Mouse (Mus musculus) common myeloid progenitor, adult 5-6 weeks (primary cell): ENCODE data around the gene Cenpa. TPM values are rescaled to one million over a fixed set of nuclear protein-coding genes. Genes with fewer than 3 reads are reported as not detected.

ENCODE experiments used
- ATAC-seq: replicated peaks from 2 replicates; pipeline ENCODE4 v1.8.0; 2016; ENCODE audit warnings: low read depth, mild to moderate bottlenecking, moderate TSS enrichment, inconsistent platforms; ENCODE audit not compliant: poor library complexity, severe bottlenecking
- total RNA-seq: library from RNA; stranded (forward); fragments of 200-1000, 187-1606 nt; gene quantifications from 2 replicates; pipeline ENCODE4 v1.2.3, GENCODE M21; 2017

Gene Cenpa
- total RNA-seq = 107 and 123 TPM in 2 replicates

DNA sequence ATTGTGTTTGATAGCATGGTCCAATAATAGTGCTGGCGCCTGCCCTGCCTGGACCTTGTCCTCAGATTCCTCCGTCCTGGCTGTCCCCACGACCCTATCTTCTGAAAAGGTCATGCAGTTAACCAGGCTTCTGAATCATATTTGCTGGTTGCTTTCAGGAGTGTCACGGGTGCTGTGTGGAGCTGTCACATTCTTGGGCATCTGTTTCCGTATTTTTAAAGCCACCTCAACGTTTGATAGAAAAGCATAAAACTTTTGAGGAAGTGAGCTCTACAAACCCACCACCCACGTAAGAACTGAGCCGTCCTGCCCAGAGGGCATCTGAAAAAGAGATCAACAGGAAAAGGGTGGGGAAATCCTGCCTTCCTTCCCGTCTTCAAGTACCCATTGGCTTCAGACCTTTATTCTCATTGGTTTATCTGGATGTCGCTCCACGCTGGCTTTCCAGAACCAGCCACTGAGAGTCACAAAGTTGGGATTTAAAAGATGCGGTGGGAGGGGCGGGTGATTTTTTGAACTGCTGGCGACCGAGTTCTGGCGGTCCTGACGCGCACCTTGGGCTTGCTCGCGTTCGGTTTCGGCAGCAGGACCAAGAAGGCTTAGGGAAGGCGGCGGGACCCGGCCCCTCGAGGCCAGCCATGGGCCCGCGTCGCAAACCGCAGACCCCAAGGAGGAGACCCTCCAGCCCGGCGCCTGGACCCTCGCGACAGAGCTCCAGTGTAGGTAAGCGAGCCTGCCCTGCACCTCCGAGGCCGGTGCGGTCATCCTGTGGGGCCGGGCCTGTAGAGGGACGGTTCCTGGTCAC lies at the start of gene Cenpa:
Gene Cenpa, plus strand, starts transcription at position 387 of the 805 bp plus-strand sequence.
- ATAC-seq = peak; percentile 98

DNA sequence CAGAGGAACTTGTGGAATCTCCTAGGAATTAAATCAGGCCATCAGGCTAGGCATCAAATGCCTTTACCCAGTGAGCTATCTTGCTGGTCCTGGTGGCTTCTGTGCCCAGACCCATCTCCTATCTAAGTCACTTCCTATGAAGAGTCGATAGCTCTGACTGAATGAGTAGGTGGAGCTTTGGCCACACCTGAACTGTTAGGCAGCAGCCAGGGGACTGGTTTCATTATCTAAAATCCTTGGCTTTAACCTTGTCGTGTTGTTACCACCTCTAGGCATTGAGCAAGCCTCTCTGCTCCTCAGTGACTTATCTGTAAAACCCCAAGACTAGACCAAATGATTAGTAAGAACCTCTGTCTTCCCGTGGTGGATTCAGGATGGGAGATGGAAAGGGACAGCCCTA lies 49.2 kb upstream of the Cenpa start:
- no peak for ATAC-seq

DNA sequence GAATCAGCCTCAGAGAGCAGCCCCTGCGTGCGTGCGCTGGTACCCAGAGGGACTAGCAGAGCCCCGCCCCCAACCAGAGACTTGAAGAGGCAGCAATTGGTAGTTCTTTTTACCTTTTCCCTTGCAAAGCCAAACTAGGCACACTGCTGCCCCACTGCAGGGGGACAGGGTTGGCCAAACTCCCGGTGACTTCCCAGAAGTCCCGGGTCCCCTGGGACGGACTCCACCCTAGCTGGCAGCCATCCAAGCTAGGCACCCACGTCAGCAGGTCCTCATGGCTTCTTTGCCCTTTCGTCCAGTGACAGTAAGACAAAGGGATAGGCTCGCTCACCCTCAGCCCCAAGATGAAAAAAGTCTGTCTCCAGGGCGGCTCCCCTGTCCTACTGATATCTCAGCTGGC lies 48.7 kb upstream of the Cenpa start:
- no peak for ATAC-seq

DNA sequence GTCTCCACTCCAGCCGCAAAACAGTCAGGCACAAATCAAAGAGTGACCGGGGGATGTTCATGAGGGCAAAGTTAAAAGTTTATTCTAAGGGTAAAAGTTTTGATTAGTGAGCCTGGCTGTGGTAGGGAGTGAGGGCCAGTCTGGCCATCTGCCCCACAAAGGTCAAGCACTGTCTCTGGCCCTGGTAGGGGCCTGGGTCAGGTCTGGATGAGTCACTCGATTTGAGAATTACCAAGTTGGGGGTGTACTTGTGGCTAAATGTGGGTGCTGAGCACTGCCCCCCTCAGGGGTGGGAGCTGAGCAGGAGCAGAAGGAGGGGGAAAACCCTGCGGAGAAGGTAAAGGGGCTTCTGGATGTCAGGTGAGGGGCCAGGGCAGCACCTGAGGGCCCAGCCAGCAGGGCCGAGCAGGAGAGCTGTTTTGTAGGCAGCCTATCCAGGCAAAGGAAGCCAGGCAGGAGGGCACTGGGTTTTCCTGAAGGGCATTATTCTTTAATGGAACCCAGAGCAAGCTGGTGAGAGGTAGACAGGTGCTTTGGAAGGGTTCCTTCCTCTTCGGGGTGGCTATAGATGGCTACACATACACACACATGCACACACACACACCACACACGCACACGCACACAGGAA lies 48.1 kb upstream of the Cenpa start:
- ATAC-seq = no peak

DNA sequence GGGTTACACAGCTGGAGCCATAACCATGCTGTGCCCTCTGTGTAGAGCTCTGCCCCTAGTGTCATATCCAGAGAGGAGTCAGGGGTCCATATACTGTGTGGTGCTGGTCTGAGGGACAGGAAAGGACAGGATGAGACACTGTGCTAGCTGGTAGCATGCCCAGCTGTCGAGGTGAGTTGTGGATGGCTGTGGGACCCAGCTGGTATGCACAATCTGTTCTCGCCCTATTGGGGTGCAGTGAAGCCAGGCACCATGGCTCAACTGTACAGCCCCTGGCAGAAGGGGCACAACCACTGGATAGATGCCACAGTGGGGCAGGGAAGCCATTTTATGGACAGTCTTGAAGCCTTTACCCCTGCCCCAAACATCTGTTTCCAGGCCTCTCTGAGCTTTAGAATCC lies 47.4 kb upstream of the Cenpa start:
- ATAC-seq = no peak

DNA sequence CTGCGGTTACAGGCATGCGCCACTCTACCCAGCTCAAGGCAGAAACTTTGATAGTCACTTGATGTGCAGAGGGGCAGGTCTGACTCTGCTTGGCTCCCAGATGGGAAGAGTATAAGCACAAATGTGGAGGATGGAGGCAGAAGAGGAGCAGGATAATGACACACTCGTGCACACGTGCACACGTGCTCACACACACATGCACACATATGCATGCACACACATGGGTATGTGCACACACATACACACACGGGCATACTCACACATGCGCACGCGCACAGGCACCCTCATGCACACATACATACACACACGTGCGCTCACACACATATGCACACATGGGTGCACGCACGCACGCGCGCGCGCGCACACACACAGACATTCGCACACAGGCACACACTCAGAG lies 46.0 kb upstream of the Cenpa start:
- ATAC-seq = no peak

DNA sequence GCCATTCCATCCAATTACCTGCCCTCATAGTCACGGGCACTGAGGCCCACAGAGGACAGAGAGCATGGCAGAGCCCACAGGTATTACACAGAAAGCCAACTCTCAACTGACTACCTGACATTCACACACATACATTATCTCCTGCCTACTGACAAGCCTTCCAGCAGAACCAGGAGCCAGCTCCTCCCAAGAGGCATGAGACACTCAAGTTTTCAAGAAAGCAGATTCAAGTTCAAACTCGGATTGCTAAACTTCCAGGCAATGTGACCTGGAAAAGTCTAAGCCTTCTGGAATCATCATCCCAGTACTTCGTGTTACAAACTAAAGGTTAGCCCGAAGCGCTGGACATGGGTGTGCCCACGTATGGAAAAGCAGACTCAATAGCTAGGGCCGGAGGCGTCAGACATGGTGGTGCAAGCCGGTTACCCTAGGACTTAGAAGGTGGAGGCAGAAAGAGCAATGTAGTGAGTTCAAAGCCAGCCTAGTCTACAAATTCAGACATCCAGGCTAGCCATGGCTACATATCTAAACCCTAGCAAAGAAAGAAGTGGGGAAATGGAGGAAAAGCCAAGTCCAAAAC lies 45.3 kb upstream of the Cenpa start:
- ATAC-seq = no peak

DNA sequence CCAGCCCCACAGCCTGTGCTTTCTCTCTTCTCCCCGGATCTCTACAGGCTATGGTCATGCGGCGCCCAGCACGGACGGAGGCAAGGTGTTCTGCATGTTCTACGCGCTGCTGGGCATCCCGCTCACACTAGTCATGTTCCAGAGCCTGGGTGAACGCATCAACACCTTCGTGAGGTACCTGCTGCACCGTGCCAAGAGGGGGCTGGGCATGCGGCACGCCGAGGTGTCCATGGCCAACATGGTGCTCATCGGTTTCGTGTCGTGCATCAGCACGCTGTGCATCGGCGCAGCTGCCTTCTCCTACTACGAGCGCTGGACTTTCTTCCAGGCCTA lies 44.8 kb upstream of the Cenpa start:
- ATAC-seq = no peak

DNA sequence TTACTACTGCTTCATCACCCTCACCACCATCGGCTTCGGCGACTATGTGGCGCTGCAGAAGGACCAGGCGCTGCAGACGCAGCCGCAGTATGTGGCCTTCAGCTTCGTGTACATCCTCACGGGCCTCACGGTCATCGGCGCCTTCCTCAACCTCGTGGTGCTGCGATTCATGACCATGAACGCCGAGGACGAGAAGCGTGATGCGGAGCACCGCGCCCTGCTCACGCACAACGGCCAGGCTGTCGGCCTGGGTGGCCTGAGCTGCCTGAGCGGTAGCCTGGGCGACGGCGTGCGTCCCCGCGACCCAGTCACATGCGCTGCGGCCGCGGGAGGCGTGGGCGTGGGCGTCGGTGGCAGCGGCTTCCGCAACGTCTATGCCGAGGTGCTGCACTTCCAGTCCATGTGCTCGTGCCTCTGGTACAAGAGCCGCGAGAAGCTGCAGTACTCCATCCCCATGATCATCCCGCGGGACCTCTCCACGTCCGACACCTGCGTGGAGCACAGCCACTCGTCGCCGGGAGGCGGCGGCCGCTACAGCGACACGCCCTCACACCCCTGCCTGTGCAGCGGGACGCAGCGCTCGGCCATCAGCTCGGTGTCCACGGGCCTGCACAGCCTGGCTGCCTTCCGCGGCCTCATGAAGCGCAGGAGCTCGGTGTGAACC lies 44.3 kb upstream of the Cenpa start:
- ATAC-seq = peak; percentile 59

DNA sequence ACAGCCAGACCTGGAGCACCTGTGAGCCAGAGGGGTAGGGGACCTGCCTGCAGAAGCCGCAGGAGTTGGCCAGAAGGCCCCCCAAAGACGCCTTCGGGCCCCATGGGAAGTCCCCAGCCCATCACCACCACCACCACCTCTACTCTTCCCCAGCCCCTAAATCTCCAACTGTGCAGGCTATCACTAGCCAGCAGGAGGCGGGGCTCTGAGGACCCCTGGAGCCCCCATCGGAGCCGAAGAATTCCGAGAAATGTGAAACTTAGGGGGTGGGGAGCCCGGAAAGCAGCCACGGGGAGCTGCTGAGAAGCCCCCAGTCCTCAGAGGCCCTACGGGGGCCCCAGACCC lies 43.8 kb upstream of the Cenpa start:
- no peak for ATAC-seq

DNA sequence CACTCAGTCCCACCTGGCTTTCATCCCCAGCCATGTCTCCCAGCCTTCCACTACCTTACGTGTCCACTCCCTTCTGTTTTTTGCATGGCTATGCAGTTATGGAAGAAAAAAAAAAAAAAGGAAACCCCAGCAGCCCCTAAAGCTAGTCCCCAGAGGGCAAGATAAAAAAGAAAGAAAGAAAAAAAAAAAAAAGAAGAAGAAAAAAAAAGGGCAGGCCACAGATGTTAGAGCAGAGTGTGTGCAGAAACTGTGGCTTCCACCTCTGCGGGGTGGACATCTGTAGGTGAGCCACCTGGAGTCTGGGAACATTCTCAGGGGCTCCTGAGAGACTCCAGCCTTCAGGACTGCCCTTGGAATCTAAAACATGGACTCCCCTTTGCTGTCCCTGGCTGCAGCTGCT lies 43.2 kb upstream of the Cenpa start:
- ATAC-seq = no peak

DNA sequence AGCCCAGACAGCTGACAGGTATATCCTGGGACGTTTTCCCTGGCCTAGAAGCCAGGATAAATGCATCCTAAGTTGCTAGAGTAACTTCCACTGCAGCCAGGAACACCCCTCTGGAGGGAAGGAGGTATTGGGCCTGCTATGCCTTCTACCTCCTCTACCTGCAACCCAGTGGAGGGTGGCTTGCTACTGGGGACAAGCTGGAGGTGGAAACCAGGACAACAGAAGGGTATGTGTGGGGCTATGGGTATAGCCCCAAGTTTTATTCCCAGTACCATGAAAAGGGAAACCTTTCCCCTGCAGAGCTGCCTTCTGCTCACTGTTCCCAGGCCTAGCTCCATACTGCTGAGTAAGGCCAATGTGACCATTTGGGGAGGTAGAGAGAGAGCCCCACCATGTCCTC lies 42.3 kb upstream of the Cenpa start:
- ATAC-seq = no peak

DNA sequence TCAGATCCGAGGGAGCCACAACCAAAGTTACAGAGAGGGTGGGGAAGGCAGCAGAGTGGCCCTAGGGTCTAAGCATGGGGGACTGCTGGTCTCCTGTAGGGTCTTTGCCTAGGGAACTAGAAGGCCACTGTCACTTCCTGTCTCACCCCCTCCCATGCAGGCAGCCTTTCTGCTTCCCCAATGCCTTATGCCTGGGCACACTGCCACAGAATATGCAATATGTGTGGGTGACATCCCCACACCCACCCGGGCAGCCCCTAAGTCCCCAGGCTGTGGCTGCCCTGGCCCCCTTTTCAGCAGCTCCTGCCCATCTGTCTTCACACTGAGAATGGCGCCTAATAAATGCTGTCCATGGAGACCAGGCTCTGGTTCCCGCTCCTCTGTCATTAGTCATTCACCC lies 41.7 kb upstream of the Cenpa start:
- peak; percentile 63 for ATAC-seq

DNA sequence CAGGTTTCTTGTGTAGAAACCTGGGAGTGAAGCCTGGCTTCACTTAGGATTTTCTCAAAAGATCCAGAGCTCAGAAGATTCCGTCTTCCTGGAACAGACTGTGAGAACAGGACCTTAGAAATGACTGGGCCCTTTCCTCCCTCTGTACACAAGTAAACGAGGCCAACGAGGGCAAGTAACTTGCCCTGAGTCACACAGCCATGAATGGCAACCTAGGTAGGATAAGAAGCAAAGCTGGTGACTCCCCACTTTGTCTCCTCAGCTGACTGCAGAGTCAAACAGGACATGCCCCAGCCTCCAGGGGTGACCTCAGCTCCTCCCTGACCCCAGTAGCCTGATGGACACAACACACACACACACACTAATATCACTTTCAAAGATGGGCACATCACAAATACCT lies 41.2 kb upstream of the Cenpa start:
- ATAC-seq = no peak

DNA sequence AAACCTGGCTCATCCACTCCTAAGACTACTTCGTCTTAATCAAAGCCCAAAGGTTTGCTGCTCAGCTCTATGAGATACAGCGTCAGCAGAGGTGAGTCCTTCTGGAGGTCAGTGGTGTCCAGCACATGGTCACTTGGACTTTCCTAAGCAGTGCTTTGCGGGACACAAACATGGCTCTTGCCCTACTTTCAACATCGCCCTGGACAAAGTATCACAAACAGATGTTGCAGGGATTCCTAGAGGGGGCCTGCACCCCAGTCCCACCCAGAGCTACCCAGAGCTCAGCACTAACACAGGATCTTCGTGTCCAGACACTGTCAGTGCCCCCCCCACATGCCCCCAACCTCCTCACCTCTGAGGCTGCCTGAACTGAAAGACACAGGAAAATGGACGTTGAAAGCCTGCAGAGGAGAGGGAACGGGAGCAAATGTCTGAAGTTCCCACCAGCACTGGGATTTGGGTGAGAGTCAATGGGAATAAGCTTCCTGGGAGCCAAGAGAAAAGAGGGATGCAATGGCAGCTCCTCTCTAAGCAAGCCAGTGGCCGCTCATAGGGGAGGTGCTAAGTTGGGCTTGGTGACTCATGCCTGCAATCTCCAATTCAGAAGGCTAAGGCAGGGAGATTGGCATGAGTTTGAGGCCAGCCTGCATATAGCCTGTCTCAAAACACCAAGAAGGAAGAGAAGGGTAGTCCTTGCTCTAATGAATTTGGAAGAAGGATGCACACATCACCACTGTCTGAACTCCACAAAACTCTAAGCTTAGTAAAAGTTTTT lies 40.1 kb upstream of the Cenpa start:
- no peak for ATAC-seq

DNA sequence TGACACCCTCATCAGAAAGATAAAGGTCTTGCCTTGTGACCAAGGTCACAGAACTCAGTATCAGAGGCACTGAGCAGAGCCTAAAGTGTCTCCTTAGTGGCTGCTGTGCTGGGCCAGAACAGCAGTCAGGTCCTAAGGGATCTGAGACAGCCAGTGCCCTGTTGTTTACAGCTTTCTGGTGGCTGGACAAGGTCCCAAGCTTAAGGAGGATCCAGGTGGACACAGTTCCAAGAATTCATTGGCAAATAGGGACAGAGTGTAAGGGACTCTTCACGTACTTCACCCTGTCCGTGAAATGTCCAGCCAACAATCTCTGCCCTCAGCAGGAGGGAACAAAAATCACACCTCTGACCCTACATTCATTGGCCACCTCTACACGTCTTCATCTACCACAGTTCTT lies 38.1 kb upstream of the Cenpa start:
- ATAC-seq = no peak

DNA sequence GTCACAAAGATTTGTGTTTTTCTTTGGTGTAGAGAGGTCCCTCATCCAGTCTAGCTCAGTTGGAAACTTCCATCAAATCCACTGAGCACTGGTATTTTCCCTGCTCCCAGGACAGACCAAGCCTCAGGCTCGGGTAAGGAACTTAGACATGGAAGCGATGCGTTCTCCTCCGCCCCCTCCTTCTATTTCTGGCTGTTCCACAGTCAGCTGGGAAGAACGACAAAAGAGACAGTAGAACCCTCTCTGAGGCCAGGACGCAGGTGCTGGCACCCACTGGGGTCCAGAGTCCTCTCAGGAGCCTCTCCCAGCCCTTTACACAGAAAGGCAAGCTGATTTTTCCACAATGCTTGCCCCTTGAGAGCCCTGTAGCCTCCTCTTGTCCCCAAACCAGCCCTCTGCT lies 36.2 kb upstream of the Cenpa start:
- ATAC-seq = no peak

DNA sequence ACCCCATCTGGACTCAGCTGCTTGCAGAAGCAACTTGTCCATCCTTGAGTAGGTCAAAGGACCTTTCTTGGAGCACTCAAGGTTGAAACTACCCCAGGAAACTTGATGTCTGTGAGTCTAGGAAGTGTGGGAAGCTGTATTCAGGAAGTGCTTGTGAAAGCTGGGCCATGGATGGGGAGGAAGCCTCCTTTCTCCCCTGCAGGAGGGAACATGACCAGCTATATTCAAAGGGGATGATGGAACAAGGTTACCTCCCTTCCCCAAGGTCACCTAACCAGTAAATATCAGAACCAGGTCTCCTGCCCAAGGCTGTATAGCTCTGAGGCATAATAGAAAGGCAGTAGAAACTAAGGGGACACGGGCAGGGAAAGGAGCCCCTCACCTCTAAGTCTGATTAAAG lies 34.4 kb upstream of the Cenpa start:
- ATAC-seq = no peak

DNA sequence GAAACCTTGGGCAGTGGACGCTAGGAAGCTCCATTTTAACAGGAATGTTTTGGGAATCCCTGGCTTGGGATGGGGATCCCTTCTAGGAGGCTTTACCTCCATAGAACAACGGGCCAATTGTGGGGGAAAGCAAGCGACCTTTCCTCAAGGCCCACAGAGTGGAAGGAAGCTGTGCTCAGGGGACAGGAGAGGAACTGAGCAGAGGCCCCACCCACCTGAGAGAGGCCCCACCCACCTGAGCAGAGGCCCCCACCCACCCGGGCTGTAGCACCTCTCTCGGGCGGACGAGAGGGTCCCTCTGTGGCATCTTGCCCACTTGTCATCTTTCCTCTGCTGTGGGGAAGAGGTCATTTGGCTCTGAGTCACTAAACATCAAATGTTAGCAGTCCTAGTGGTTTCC lies 29.6 kb upstream of the Cenpa start:
- no peak for ATAC-seq

DNA sequence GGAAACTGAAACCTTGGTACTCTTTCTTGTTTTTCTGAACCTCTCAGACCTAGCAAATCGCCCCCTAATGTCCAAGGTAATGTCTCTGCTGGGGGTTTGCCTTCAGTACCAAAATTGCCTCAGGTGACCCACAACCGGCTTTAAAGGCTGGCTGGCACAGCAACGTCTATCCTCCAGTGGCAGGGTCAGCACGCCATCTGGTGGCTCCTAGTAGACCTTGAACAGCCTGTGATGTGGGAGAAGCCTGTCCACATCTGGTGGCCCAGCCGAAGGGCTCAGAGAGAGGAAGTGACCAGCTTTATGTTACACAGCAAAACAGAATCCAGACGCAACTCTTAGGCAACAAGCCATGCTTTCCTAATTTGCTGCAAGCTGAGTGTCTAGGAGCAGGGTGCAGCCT lies 28.5 kb upstream of the Cenpa start:
- ATAC-seq = peak; percentile 97
